Mouse (Mus musculus): ENCODE measurements around the gene Gas6. TPM values are rescaled to one million over a fixed set of nuclear protein-coding genes. Genes with fewer than 3 reads are reported as not detected.

The Gas6 gene
- polyA plus RNA-seq, 1 experiment from 2014 or later, result 76.9 TPM

DNA sequence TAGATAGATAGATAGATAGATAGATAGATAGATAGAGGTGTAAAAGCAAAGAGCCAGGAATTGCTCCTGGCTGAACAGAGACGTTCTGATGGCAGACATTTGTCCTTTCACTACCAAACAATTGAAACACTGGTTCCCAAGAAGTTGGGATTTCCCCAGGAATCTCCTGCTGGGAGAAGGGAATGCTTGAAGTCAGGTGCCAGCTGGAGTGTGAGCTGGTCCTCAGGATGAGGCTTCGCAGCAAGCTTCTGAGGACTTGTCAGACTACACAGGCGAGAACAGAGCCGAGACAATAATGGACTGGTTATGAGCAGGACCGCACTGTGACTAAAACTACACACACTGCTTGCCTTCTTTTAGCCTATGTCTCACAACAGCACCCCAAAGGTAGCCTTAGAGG lies 17.7 kb upstream of the Gas6 start:
- no peak overlapping the region for H3K27ac ChIP-seq (ENCODE audit: low read length)
- H3K27me3 ChIP-seq (ENCODE audit: insufficient read depth, low read length), result 0 out of 2 replicates have a peak, but pooled peaks cover 3% of the 10 kb centered on the region
- peaks cover 11% of the 10 kb centered on the region; the same call in 1 of the 2 replicates for H3K4me1 ChIP-seq (ENCODE audit: insufficient read depth, low read length)
- no peaks in the 10 kb centered on the region for H3K36me3 ChIP-seq (ENCODE audit: insufficient read depth, low read length)
- ATAC-seq (ENCODE audit: low FRiP score, low TSS enrichment), result no peak
- 80% methylated on average over 5 of the region's 5 CpGs for WGBS
- H3K9ac ChIP-seq (replicated peaks; ENCODE audit: low read length), result no peak overlapping the region
- H3K9me3 ChIP-seq (ENCODE audit: low read length), result no peaks in the 10 kb centered on the region
- H3K4me3 ChIP-seq (ENCODE audit: low read length), result no peak overlapping the region
- H3K4me2 ChIP-seq (replicated peaks; ENCODE audit: low read depth, low read length), result no peak overlapping the region

DNA sequence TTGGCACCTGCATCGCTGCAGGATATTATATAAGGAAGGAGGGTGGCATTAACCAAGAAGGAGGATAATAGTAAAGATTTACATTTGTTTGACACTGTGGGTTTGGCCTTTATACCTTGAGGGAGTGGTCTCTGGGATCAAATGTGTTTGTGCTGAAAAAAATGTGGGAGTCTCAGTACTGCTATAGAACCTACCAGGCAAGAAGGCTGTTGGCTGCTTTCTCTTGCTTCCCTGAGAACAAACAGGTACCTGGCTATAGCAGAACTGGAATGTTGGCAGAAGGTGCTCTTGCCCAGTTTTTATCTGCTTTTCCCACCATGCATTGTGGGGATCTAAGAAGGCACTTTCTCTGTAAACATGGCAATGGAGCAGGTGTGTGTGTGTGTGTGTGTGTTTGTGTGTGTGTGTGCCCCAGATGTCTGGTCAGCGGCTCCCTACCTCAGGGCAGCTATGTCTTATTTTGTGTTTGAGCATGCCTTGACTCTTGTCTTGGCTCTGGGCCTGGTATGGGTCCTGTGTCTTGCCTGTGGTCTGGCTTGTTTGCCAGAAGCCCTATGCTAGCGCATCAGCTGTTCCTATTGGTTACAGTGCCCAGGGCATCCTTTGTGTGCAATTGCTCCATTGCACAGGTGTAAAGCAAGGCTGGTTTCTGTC lies 13.1 kb upstream of the Gas6 start:
- H3K4me2 ChIP-seq (replicated peaks; ENCODE audit: low read depth, low read length), result no peak overlapping the region
- no peaks in the 10 kb centered on the region for H3K9me3 ChIP-seq (ENCODE audit: low read length)
- no peaks in the 10 kb centered on the region for H3K36me3 ChIP-seq (ENCODE audit: insufficient read depth, low read length)
- H3K4me1 ChIP-seq (ENCODE audit: insufficient read depth, low read length), result 0 out of 2 replicates have a peak, but pooled peaks cover 6% of the 10 kb centered on the region
- 81% methylated on average over 3 of the region's 3 CpGs for WGBS
- no peak overlapping the region for H3K4me3 ChIP-seq (ENCODE audit: low read length)
- peak; percentile 33; the same call in 1 of the 2 replicates for ATAC-seq (ENCODE audit: low FRiP score, low TSS enrichment)
- 0 out of 2 replicates have a peak, but pooled peaks cover 3% of the 10 kb centered on the region for H3K27me3 ChIP-seq (ENCODE audit: insufficient read depth, low read length)
- H3K27ac ChIP-seq (ENCODE audit: low read length), result peak overlapping the region; percentile 36; the same call in 1 of the 2 replicates
- H3K9ac ChIP-seq (replicated peaks; ENCODE audit: low read length), result no peak overlapping the region

DNA sequence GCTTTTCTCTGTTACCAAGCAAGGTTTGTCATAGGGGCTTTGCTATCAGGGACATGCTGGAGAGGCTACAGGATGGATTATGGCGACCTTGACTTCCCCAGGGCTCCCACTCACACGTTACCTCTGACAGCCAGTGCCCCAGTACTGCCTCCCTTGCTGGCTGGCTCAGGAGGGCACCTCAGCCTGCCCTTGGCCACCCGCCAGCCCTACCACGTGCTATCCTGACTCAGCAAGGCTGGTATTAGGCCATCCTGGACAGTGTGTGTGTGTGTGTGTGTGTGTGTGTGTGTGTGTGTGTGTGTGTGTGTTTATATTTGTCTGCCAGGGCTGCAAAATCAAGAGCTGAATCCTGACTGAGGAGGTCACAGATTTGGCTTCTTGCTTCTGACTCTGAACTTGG lies 12.6 kb upstream of the Gas6 start:
- peak overlapping the region; percentile 76 for H3K27ac ChIP-seq (ENCODE audit: low read length)
- no peak overlapping the region for H3K4me2 ChIP-seq (replicated peaks; ENCODE audit: low read depth, low read length)
- H3K27me3 ChIP-seq (ENCODE audit: insufficient read depth, low read length), result no peaks in the 10 kb centered on the region
- ATAC-seq (ENCODE audit: low FRiP score, low TSS enrichment), result peak; percentile 90
- 45% methylated on average over 4 of the region's 4 CpGs for WGBS
- no peak overlapping the region for H3K4me3 ChIP-seq (ENCODE audit: low read length)
- no peaks in the 10 kb centered on the region for H3K36me3 ChIP-seq (ENCODE audit: insufficient read depth, low read length)
- no peak overlapping the region for H3K9ac ChIP-seq (replicated peaks; ENCODE audit: low read length)
- 0 out of 2 replicates have a peak, but pooled peaks cover 6% of the 10 kb centered on the region for H3K4me1 ChIP-seq (ENCODE audit: insufficient read depth, low read length)
- no peaks in the 10 kb centered on the region for H3K9me3 ChIP-seq (ENCODE audit: low read length)

DNA sequence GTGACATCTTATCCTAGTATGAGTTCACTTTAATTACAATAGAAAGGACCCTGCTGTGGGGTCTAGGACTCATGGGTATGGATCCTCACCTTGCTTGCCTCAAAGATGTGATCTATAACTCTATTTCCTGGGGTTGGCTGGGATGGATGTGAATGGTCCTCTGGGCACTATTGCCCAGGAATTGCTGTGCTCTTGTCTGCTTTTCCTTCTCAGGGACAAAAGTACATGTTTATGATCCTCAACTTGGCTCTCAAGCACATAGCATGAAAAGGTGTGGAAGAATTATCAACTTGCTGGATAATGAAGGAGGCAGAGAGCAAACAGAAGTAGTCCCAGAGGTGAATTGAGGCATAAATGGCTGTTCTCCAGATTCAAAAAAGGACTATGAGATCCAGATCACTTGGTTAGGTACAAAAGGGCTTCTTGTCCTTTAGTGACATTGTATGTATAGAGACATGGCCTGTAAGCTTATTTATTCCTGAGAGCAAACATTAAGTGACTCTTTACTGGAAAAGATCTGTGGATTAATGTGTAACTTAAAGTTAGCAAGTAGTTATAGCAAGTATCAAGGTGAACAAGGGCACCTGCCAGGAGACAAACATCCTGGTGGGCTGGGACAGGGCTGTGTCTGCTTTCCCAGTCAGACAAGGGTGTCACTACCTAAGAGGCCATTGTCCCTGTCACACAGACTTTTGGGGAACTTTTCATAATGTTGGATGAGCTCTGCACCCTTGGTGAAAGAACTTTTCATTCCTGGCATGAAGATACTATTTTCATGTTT lies 10.8 kb upstream of the Gas6 start:
- H3K9ac ChIP-seq (replicated peaks; ENCODE audit: low read length), result no peak overlapping the region
- H3K4me1 ChIP-seq (ENCODE audit: insufficient read depth, low read length), result 0 out of 2 replicates have a peak, but pooled peaks cover 6% of the 10 kb centered on the region
- no peak overlapping the region for H3K4me2 ChIP-seq (replicated peaks; ENCODE audit: low read depth, low read length)
- H3K9me3 ChIP-seq (ENCODE audit: low read length), result no peaks in the 10 kb centered on the region
- H3K27me3 ChIP-seq (ENCODE audit: insufficient read depth, low read length), result no peaks in the 10 kb centered on the region
- ATAC-seq (ENCODE audit: low FRiP score, low TSS enrichment), result 0 out of 2 replicates have a peak, but pooled peaks have one; percentile 60
- peak overlapping the region; percentile 74 for H3K27ac ChIP-seq (ENCODE audit: low read length)
- no peaks in the 10 kb centered on the region for H3K36me3 ChIP-seq (ENCODE audit: insufficient read depth, low read length)
- H3K4me3 ChIP-seq (ENCODE audit: low read length), result no peak overlapping the region

DNA sequence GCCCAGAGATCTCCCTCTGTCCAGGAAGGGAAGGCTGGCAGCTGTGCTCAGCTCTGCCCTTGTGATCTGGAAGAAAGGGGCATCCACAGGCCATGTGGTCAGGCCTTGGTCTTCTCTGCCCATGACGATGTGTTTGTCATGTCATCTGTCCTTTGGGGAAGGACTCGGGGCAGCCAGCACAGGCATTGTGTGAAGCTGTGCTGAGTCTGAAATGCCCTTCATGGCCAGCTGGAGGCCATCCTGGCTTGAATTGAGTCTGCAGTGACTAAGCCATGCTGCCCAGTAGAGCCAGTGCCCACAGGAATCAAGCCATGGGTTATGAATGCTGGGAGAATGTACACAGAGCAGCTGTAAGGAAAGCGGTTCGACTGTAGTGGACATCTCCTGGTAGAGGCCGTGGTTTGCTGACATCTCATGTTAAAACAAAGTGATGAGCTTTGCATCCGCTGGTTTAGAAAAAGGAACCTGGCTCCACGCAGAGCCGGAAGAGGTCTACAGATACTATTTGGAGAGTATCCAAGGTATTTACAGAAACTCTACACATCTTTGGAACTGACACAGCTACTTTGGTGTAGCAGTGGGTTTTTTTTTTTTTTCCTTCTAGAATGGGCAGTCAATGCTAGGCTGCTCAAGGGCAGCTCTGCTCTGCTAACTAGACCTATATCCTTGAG lies 9.8 kb upstream of the Gas6 start:
- Histone ChIP-seq H3K27ac (ENCODE audit: low read length) (peak overlapping the region; percentile 74; the same call in 1 of the 2 replicates), H3K4me2 (replicated peaks; ENCODE audit: low read depth, low read length) (no peak overlapping the region), H3K36me3 (ENCODE audit: insufficient read depth, low read length) (no peaks in the 10 kb centered on the region), H3K9me3 (ENCODE audit: low read length) (no peaks in the 10 kb centered on the region), H3K9ac (replicated peaks; ENCODE audit: low read length) (no peak overlapping the region), H3K4me3 (ENCODE audit: low read length) (no peak overlapping the region), H3K27me3 (ENCODE audit: insufficient read depth, low read length) (no peaks in the 10 kb centered on the region), H3K4me1 (ENCODE audit: insufficient read depth, low read length) (0 out of 2 replicates have a peak, but pooled peaks cover 6% of the 10 kb centered on the region)
- 80% methylated on average over 8 of the region's 8 CpGs for WGBS
- no peak for ATAC-seq (ENCODE audit: low FRiP score, low TSS enrichment)

DNA sequence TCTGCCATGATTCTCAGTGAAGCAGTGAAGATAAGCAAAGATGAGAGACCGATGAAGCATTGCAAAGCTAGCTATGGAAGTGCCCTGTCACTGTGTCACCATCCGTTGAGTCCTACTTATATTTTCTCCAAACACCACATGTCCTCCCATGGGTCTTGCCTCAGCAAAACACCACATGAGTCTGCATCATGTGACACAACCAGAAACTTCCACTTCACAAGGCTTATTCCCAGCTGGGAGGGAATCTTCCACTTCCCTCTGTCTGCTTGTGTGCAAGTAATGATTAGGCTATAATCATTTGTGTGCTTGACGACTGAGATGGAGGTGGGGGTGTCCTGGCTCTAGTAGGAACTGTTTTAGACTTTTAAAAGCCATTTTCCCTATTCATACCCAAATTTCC lies 6.9 kb upstream of the Gas6 start:
- Histone ChIP-seq H3K4me3 (ENCODE audit: low read length) (no peak overlapping the region), H3K4me2 (replicated peaks; ENCODE audit: low read depth, low read length) (no peak overlapping the region), H3K36me3 (ENCODE audit: insufficient read depth, low read length) (no peaks in the 10 kb centered on the region), H3K9me3 (ENCODE audit: low read length) (no peaks in the 10 kb centered on the region), H3K9ac (replicated peaks; ENCODE audit: low read length) (no peak overlapping the region), H3K4me1 (ENCODE audit: insufficient read depth, low read length) (no peaks in the 10 kb centered on the region), H3K27me3 (ENCODE audit: insufficient read depth, low read length) (no peaks in the 10 kb centered on the region), H3K27ac (ENCODE audit: low read length) (no peak overlapping the region)
- no peak for ATAC-seq (ENCODE audit: low FRiP score, low TSS enrichment)
- WGBS, result 82% methylated on average over 3 of the region's 3 CpGs

DNA sequence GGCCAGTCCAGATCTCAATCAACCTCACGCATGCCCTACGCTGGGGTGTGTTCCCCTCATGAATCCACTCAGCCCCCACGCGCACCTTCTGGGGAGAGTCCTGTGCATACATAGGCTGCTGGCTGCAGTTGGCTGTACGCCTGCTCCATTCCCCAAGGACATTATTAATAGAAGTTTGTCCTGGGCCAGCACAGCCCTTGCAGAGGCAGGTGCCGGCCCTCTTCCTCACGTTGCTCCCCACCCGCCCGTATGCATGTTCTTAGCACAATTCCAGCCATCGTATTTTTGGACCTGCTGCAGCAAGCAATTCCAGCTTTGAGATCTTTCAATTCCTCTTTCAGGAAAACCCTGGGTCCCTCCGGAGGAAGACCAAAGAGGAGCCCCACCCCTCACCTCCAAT lies 1.3 kb downstream of the Gas6 start:
- ATAC-seq (ENCODE audit: low FRiP score, low TSS enrichment), result no peak
- no peak overlapping the region; the same call in 1 of the 2 replicates for H3K9ac ChIP-seq (replicated peaks; ENCODE audit: low read length)
- peaks cover 22% of the 10 kb centered on the region for H3K4me1 ChIP-seq (ENCODE audit: insufficient read depth, low read length)
- peaks cover 23% of the 10 kb centered on the region for H3K27me3 ChIP-seq (ENCODE audit: insufficient read depth, low read length)
- peak overlapping the region; percentile 69 for H3K4me3 ChIP-seq (ENCODE audit: low read length)
- H3K9me3 ChIP-seq (ENCODE audit: low read length), result no peaks in the 10 kb centered on the region
- H3K4me2 ChIP-seq (replicated peaks; ENCODE audit: low read depth, low read length), result peak overlapping the region; percentile 93
- no peaks in the 10 kb centered on the region for H3K36me3 ChIP-seq (ENCODE audit: insufficient read depth, low read length)
- no peak overlapping the region for H3K27ac ChIP-seq (ENCODE audit: low read length)
- 45% methylated on average over 11 of the region's 11 CpGs for WGBS

DNA sequence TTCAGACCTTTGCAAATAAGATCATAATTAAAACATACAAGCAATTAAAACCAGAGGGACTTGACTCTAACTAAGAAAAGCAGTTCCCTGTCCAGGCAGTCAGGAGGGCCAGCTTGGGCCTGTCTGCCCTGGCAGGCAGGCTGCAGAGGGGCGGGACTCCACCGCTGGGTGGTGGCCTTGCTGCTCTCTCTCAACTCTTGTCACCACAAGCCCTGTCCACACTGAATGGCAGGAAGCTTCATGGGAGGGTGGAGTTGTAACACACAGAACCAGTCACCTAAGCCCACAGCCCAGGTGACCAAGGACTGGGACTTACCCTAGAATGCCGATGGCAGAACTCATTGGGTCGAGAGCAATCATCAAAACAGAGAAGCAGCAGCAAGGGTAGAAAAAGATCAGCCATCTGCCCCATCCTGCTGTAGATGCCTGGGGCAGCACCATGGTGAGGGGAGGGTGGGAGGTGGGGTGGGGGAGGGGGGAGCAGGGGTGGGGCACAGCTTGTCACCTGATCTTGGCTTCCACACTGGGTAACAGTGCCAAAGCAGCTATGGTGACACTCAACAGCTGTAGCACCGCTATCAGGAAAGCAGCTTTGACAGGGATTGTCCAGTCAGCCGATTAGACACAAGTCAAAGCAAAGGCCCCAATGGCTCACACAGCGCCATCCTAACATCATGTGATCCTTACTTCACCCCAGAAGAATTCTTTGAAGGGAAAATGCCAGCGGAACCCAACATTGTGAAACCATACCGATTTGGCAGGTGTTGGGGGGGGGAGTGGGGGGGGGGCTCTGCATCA lies 1.9 kb downstream of the Gas6 start:
- Histone ChIP-seq H3K27me3 (ENCODE audit: insufficient read depth, low read length) (peaks cover 23% of the 10 kb centered on the region), H3K4me3 (ENCODE audit: low read length) (peak overlapping the region; percentile 69; the same call in 1 of the 2 replicates), H3K4me2 (replicated peaks; ENCODE audit: low read depth, low read length) (peak overlapping the region; percentile 93), H3K36me3 (ENCODE audit: insufficient read depth, low read length) (no peaks in the 10 kb centered on the region), H3K9ac (replicated peaks; ENCODE audit: low read length) (no peak overlapping the region), H3K27ac (ENCODE audit: low read length) (no peak overlapping the region), H3K4me1 (ENCODE audit: insufficient read depth, low read length) (peaks cover 22% of the 10 kb centered on the region), H3K9me3 (ENCODE audit: low read length) (no peaks in the 10 kb centered on the region)
- 45% methylated on average over 9 of the region's 9 CpGs for WGBS
- peak; percentile 40; the same call in 1 of the 2 replicates for ATAC-seq (ENCODE audit: low FRiP score, low TSS enrichment)

DNA sequence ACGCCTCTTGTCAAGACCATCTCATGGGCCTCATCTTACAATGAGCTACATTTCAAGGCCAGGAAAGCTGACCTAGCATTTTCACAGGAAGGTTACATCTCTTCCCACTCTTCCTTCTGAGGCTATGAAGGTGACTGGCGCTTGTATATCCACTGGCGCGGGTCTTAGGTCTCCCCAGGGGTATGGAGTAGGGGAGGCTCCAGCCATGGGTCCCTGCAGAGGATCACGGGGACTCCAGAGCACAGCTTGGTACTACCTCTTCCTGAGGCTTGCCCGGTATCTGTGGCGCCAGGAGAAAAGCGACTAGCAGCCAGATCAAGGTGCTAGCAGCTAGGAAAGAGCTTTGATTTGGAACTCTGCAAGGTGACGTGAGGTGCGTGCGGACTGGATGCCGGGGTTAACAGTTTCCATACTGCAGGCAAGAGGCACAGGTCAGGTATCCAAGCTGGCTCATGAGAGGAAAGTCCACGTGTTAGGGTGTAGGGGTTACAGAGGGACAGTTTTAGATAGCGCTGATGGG lies 2.7 kb downstream of the Gas6 start:
- H3K4me3 ChIP-seq (ENCODE audit: low read length), result no peak overlapping the region
- 83% methylated on average over 14 of the region's 14 CpGs for WGBS
- no peak overlapping the region for H3K27ac ChIP-seq (ENCODE audit: low read length)
- H3K4me1 ChIP-seq (ENCODE audit: insufficient read depth, low read length), result peaks cover 22% of the 10 kb centered on the region
- no peak for ATAC-seq (ENCODE audit: low FRiP score, low TSS enrichment)
- H3K36me3 ChIP-seq (ENCODE audit: insufficient read depth, low read length), result no peaks in the 10 kb centered on the region
- H3K9me3 ChIP-seq (ENCODE audit: low read length), result no peaks in the 10 kb centered on the region
- no peak overlapping the region for H3K9ac ChIP-seq (replicated peaks; ENCODE audit: low read length)
- peaks cover 23% of the 10 kb centered on the region for H3K27me3 ChIP-seq (ENCODE audit: insufficient read depth, low read length)
- no peak overlapping the region for H3K4me2 ChIP-seq (replicated peaks; ENCODE audit: low read depth, low read length)

All from kidney, embryonic 16.5 days (tissue).